Mouse (Mus musculus) kidney, embryonic 16.5 days (tissue): Measurements from ENCODE around the gene Dennd1c. TPM values are rescaled to one million over a fixed set of nuclear protein-coding genes. Genes with fewer than 3 reads are reported as not detected.

Source experiments
- ATAC-seq: fragments of 200-750 bp; cut with Nextera tagmentation; 2 replicates; pipeline ENCODE4 v1.8.0; 2017; ENCODE audit warnings: moderate TSS enrichment; ENCODE audit not compliant: low FRiP score, low TSS enrichment
- H3K27ac ChIP-seq: fragments of 300-500 bp; sonication (generic); 2 replicates; pipeline ENCODE4 v1.5.1; 2014; ENCODE audit warnings: low read length
- H3K27me3 ChIP-seq: fragments of 300-500 bp; sonication (generic); 2 replicates; pipeline ENCODE4 v1.6.1; 2014; ENCODE audit warnings: low read length, control low read depth, mixed read lengths; ENCODE audit not compliant: insufficient read depth
- H3K36me3 ChIP-seq: fragments of 300-500 bp; sonication (generic); 2 replicates; pipeline ENCODE4 v1.6.1; 2014; ENCODE audit warnings: low read length, control low read depth, mixed read lengths; ENCODE audit not compliant: insufficient read depth
- H3K4me1 ChIP-seq: fragments of 300-500 bp; sonication (generic); 2 replicates; pipeline ENCODE4 v1.6.1; 2014; ENCODE audit warnings: low read length, control low read depth, mixed read lengths; ENCODE audit not compliant: insufficient read depth
- H3K4me2 ChIP-seq: fragments of 300-500 bp; sonication (generic); replicated peaks from 2 replicates; pipeline ENCODE4 v1.6.1; 2014; ENCODE audit warnings: low read depth, low read length
- H3K4me3 ChIP-seq: fragments of 300-500 bp; sonication (generic); 2 replicates; pipeline ENCODE4 v1.5.1; 2014; ENCODE audit warnings: mild to moderate bottlenecking, low read length
- H3K9ac ChIP-seq: fragments of 300-500 bp; sonication (generic); replicated peaks from 2 replicates; pipeline ENCODE4 v1.6.1; 2014; ENCODE audit warnings: low read length
- H3K9me3 ChIP-seq: fragments of 300-500 bp; sonication (generic); 2 replicates; pipeline ENCODE4 v1.6.1; 2016; ENCODE audit warnings: low read length, control low read depth
- WGBS: fragments of 180-500 bp; shearing (Covaris S2); extraction: QIAGEN DNeasy Blood & Tissue Kit; methylation state at CpG from one replicate; pipeline ENCODE4 v1.1.7; 2014; 5-methylcytosine and 5-hydroxymethylcytosine counted together
- polyA plus RNA-seq: library from polyadenylated mRNA; unstranded; fragments of >200 nt; fragmentation: Nextera tagmentation; extraction: Ambion mirVana; gene quantifications from 2 replicates; pipeline ENCODE4 v1.2.1, GENCODE M21; 2015

Gene Dennd1c
- polyA plus RNA-seq, 1 experiment from 2014 or later, result 6.8 TPM

DNA sequence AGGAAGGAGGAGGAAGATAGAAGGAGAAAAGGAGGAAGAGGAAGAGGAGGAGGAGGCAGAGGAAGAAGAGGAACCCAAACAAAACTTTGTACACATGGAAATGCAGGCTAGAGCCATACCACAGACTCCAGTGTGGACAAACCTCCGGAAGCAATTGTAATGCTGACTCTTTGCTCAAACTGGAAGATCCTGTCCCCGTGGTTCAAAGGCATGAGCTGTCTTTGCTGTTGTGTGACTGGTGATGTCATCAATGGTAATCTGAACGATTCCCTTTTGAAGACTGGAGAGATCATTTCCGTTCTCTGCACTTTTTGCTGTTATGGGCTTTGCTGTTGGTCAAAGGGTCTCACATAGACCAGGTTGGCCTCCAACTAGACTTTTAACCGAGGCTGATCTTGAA, 20.0 kb upstream of the Dennd1c start:
- no peak overlapping the region for H3K4me3 ChIP-seq

DNA sequence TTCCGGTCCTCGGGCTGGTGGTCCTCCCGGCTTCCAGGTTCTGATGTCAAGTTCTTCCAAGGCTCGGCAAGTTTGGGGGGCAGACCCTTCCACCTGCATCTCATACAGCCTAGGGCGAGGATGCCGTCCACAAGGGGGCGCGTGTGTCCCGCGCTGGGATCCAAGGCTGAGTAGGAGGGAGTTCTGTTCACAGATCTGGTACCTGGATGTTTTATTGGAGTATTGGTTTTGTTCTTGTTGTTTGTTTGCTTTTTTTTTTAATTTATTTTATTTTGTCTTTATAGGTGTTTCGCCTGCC, 18.3 kb upstream of the Dennd1c start:
- under 1% methylated on average over 11 of the region's 11 CpGs for WGBS
- Histone ChIP-seq H3K4me2 (peak overlapping the region; percentile 56), H3K27ac (no peak overlapping the region), H3K36me3 (no peaks in the 10 kb centered on the region), H3K4me1 (0 out of 2 replicates have a peak, but pooled peaks cover 4% of the 10 kb centered on the region), H3K9me3 (peaks cover 3% of the 10 kb centered on the region; the same call in 1 of the 2 replicates), H3K4me3 (peak overlapping the region; percentile 33), H3K27me3 (no peaks in the 10 kb centered on the region; the same call in 1 of the 2 replicates), H3K9ac (no peak overlapping the region)
- peak; percentile 86 for ATAC-seq

More for the DNA sequence above, 20.0 kb upstream of the Dennd1c start:
- no peaks in the 10 kb centered on the region; the same call in 1 of the 2 replicates for H3K27me3 ChIP-seq
- H3K4me2 ChIP-seq, result no peak overlapping the region
- H3K27ac ChIP-seq, result no peak overlapping the region
- 78% methylated on average over 5 of the region's 5 CpGs for WGBS
- H3K9ac ChIP-seq, result no peak overlapping the region
- H3K4me1 ChIP-seq, result 0 out of 2 replicates have a peak, but pooled peaks cover 4% of the 10 kb centered on the region
- no peaks in the 10 kb centered on the region for H3K36me3 ChIP-seq
- ATAC-seq, result no peak
- no peaks in the 10 kb centered on the region for H3K9me3 ChIP-seq

DNA sequence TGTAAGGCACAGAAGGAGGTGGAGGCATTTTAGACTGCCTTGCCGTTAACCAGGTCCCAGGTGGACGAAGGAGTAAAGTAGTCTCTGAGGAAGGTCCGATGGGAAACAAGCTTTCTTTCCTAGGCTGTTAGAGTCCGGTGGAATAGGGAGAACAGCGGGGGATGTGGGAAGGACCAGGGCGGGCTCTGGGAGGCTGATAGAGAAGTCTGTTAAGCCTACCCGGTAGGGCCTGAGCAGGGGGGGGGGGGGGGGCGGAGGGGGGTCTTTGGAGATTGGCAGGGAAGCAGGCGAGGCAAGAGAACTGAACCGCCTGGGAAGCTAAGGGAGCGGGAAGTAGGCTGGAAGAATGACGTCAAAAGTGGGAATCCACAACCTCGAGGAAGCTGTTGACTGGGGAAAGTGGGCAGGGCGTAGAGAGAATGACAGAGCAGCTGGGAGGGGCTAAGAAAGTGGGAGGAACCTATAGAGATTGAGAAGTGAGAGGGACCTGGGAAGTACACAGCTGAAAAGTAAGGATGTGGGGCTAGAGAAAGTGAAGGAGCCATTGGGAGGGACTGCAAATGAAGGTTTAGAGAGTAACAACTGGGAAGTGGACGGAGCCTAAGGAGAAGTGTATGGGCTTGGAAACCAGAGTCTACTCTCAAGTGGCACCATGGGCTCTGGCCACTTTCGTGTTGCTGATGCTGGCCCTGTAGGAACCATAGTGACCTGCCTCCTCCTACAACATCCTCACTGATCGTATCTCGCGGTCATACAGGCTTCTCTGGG, 17.7 kb upstream of the Dennd1c start:
- H3K27ac ChIP-seq, result no peak overlapping the region
- ATAC-seq, result peak; percentile 92
- no peaks in the 10 kb centered on the region; the same call in 1 of the 2 replicates for H3K27me3 ChIP-seq
- whole genome bisulfite sequencing, result 2% methylated on average over 18 of the region's 19 CpGs
- H3K4me2 ChIP-seq, result peak overlapping the region; percentile 56
- 0 out of 2 replicates have a peak, but pooled peaks cover 4% of the 10 kb centered on the region for H3K4me1 ChIP-seq
- H3K36me3 ChIP-seq, result no peaks in the 10 kb centered on the region
- H3K9ac ChIP-seq, result peak overlapping the region; percentile 36; the same call in 1 of the 2 replicates
- peak overlapping the region; percentile 33 for H3K4me3 ChIP-seq
- H3K9me3 ChIP-seq, result peaks cover 3% of the 10 kb centered on the region; the same call in 1 of the 2 replicates

DNA sequence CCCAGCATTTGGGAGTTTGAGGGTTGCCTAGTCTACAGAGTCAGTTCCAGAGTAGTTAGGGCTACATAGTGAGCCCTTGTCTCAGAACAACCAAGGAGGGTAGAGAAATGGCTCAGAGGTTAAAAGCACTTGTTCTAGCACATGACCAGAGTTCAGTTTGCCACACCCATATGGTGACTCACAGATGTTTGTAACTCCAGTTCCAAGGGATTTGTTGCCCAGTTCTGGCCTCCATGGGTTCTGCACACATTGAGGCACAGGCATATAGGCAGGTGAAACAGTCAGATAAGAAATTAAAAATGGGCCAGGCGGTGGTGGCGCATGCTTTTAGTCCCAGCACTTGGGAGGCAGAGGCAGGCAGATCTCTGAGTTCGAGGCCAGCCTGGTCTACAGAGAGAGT, 15.9 kb upstream of the Dennd1c start:
- no peak overlapping the region for H3K4me3 ChIP-seq
- no peak overlapping the region for H3K4me2 ChIP-seq
- no peaks in the 10 kb centered on the region for H3K36me3 ChIP-seq
- WGBS, result 96% methylated on average over 3 of the region's 3 CpGs
- H3K9me3 ChIP-seq, result peaks cover 3% of the 10 kb centered on the region; the same call in 1 of the 2 replicates
- H3K4me1 ChIP-seq, result 0 out of 2 replicates have a peak, but pooled peaks cover 4% of the 10 kb centered on the region
- H3K9ac ChIP-seq, result no peak overlapping the region
- no peaks in the 10 kb centered on the region; the same call in 1 of the 2 replicates for H3K27me3 ChIP-seq
- ATAC-seq, result no peak
- no peak overlapping the region for H3K27ac ChIP-seq

DNA sequence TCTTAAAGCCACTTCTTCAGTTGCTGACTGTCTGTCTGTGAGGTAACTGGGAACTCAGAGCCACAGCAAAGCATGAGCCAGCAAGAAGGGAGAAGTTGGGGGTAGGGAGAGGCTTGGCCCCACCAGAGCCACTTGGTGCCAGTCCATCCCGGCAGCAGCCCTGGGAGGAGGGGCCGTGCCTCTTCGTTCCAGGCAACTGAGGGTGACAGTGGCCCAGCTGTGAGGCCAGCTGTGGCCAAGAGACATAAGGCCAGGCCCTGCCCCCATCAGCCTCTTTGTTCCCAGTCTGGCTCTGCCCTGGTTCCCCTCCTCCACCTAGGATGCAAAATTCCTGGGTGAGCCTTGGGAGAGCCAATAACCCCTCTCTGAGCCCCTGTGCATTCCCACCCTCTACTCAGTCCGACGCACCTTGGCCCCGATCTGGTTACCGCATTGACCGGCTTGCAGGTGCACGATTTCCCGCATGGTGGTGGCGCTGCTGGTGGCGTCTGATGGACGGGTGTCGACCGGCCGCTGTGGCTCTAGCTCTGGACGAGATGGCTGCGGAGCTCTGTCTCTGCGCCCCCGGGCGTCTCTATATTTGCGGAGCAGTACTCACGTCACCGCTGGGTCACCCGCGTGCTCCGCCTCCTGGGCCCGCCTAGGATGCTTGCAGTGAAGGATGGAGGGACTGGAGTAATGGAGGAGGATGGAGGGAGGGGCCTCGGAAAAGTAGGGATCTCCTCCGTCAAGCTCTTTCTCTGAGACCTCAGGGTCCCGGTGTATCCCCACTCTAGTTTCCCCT, 8.9 kb upstream of the Dennd1c start, which contains the start of gene Tubb4a:
Gene Tubb4a (minus strand): TSS at position 734 of the 784 bp plus-strand sequence.
- no peaks in the 10 kb centered on the region for H3K36me3 ChIP-seq
- peak within 1 kb of the TSS; percentile 66 for H3K4me2 ChIP-seq
- no peaks in the 10 kb centered on the region; the same call in 1 of the 2 replicates for H3K27me3 ChIP-seq
- peak; percentile 80 for ATAC-seq
- peak within 1 kb of the TSS; percentile 65 for H3K9ac ChIP-seq
- H3K4me1 ChIP-seq, result peaks cover 9% of the 10 kb centered on the region; the same call in 1 of the 2 replicates
- H3K9me3 ChIP-seq, result peaks cover 3% of the 10 kb centered on the region; the same call in 1 of the 2 replicates
- H3K4me3 ChIP-seq, result peak within 1 kb of the TSS; percentile 50
- 0% methylated on average over 31 of the region's 31 CpGs for WGBS
- no peak within 1 kb of the TSS for H3K27ac ChIP-seq

DNA sequence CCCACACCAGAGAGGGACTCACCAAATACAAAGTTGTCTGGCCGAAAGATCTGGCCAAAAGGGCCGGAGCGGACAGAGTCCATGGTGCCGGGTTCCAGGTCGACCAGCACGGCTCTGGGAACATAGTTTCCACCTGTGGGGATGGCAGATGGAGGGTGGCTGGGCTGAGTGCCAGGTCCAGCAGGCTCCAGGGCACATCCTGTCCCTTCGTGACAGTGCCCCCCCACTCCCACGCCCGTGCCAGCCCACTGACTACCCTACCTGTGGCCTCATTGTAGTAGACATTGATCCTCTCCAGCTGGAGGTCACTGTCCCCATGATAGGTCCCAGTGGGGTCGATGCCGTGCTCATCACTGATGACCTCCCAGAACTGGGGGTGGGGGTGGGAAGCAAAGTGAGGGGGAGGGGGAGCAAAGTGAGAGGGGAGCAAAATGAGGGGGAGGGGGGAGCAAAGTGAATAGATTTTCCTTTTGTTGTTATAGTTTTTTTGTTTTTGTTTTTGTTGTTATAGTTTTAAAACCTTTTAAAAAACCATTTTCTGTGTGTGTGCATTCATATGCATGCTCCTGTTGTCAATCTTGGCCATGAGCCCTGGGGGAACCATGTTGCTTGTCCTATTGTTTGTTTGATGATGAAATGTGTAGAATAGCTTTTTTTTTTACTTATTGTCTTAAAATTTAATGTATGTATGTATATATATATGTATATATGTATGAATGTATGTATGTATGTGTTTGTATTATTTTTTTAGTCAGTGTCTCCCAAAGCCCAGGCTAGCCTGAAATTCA, 7.8 kb upstream of the Dennd1c start:
- no peaks in the 10 kb centered on the region; the same call in 1 of the 2 replicates for H3K27me3 ChIP-seq
- 81% methylated on average over 11 of the region's 11 CpGs for WGBS
- H3K9me3 ChIP-seq, result no peaks in the 10 kb centered on the region
- no peak overlapping the region for H3K9ac ChIP-seq
- H3K4me1 ChIP-seq, result peaks cover 9% of the 10 kb centered on the region; the same call in 1 of the 2 replicates
- ATAC-seq, result no peak
- no peak overlapping the region for H3K4me3 ChIP-seq
- no peak overlapping the region for H3K4me2 ChIP-seq
- H3K27ac ChIP-seq, result no peak overlapping the region
- peaks cover 5% of the 10 kb centered on the region; the same call in 1 of the 2 replicates for H3K36me3 ChIP-seq

DNA sequence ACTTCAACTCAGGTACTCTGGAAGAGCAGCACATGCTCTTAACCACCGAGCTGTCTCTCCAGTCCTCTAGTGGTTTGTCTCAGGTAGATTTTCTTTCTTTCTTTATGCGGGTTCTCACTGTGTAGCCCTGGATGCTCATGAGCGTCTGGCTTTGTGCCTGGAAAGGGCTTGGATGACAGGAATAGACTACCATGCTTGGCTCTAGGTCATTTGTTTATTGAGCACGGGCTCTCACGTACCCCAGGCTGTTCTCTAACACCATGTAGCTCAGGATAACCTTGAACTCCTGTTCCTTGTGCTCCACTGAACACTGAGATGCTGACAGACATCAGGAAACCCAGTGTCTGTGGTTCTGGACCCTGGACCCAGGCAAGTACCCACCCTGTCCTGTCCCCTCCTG, 4.2 kb upstream of the Dennd1c start:
- no peaks in the 10 kb centered on the region for H3K9me3 ChIP-seq
- peaks cover 7% of the 10 kb centered on the region; the same call in 1 of the 2 replicates for H3K36me3 ChIP-seq
- no peak overlapping the region for H3K27ac ChIP-seq
- no peak for ATAC-seq
- no peak overlapping the region for H3K9ac ChIP-seq
- H3K4me3 ChIP-seq, result no peak overlapping the region
- no peak overlapping the region for H3K4me2 ChIP-seq
- peaks cover 7% of the 10 kb centered on the region; the same call in 1 of the 2 replicates for H3K4me1 ChIP-seq
- no peaks in the 10 kb centered on the region; the same call in 1 of the 2 replicates for H3K27me3 ChIP-seq
- WGBS, result 82% methylated on average over 5 of the region's 5 CpGs

DNA sequence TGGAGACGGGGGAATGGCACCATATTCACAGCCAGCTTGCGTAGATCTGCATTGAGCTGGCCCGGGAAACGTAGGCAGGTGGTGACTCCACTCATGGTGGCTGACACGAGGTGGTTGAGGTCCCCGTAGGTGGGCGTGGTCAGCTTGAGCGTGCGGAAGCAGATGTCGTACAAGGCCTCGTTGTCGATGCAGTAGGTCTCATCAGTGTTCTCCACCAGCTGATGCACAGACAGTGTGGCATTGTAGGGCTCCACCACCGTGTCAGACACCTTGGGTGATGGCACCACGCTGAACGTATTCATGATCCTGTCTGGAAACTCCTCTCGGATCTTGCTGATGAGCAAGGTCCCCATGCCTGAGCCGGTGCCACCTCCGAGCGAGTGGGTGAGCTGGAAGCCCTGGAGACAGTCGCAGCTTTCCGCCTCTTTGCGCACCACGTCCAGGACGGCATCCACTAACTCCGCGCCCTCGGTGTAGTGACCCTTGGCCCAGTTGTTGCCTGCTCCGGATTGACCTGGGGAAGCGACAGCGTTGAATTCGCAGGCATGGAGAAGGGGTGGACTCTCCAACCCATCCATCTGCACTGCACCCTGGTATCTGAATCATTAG, 3.0 kb upstream of the Dennd1c start:
- no peak overlapping the region for H3K4me2 ChIP-seq
- no peak overlapping the region for H3K4me3 ChIP-seq
- 93% methylated on average over 31 of the region's 31 CpGs for WGBS
- peaks cover 7% of the 10 kb centered on the region; the same call in 1 of the 2 replicates for H3K36me3 ChIP-seq
- H3K9ac ChIP-seq, result no peak overlapping the region
- H3K9me3 ChIP-seq, result no peaks in the 10 kb centered on the region
- no peaks in the 10 kb centered on the region for H3K4me1 ChIP-seq
- no peak overlapping the region for H3K27ac ChIP-seq
- H3K27me3 ChIP-seq, result no peaks in the 10 kb centered on the region
- ATAC-seq, result no peak

DNA sequence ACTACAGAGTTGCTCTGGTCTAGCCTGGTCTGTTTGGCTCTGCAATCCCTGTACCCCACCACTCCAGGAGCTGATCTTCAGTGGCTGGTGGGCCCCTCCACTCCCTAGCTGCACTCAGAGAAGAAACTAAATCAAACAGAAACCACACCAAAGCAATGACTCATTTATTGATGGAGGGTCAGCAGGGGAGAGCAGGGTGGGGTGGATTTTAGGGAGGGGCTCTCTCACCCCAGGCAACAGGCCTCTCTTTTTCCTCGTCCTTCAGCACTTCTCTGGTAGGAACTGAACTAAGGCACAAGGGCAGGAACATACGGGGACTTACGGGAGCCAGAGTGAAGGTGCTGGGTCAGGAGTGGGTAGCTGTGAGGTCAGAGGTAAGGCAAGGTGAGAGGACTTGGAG, 1.6 kb upstream of the Dennd1c start:
- Histone ChIP-seq H3K4me1 (no peaks in the 10 kb centered on the region), H3K36me3 (peaks cover 7% of the 10 kb centered on the region; the same call in 1 of the 2 replicates), H3K4me3 (no peak overlapping the region), H3K27me3 (no peaks in the 10 kb centered on the region), H3K27ac (no peak overlapping the region), H3K9me3 (no peaks in the 10 kb centered on the region), H3K4me2 (no peak overlapping the region), H3K9ac (no peak overlapping the region)
- 76% methylated on average over 3 of the region's 3 CpGs for WGBS
- ATAC-seq, result no peak
